Mouse (Mus musculus): ENCODE results near the gene D8Ertd738e. TPM values are rescaled to one million over a fixed set of nuclear protein-coding genes. Genes with fewer than 3 reads are reported as not detected.

The D8Ertd738e gene
- total and polyA plus RNA-seq, 3 experiments, result 158 to 249 (median 206) TPM

DNA sequence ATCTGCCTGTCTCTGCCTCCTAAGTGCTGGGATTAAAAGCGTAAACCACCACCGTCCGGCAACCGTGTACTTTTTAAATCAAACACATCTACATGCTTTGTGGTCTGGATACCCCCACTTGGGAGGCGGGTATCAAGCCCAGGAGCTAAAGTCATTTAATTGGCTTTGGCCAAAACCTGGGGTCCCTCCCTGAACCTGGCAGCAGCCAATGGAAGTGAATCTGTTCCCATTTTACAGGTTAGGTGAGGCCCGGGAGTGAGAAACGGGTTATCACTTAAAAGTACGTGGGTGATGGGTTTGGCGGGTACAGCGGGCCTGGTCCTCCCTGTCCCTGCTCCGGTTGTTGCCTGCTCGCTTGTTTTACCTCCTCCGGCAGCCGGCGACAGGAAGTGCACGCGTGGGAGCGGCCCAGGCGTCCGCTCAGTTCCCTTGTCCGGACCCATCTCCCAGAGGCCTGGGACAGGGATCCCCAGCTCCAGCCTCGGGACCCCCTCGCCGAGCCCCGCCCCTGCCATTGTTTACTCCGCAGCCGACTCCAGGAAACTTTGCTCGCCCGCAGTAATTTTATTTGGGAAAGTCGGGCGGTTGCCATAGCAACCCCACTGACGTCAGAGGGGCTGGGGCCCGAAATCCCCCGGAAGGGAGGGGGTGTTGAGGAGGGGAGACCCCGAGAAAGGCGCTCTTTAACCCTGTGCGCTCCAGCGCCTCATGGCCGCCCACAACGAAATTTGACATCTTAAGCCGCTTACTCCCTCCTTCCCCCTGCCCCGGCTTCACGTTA is 52.2 kb downstream of the D8Ertd738e start:
- Histone ChIP-seq H3K79me2 (replicated peaks; ENCODE audit: control insufficient read depth, insufficient read depth, low read length) (peaks cover 3% of the 10 kb centered on the region), H3K4me3 (peak overlapping the region; percentile 54), H3K27me3 (ENCODE audit: control insufficient read depth, insufficient read depth, low read length) (no peaks in the 10 kb centered on the region), H3K4me1 (ENCODE audit: control insufficient read depth, insufficient read depth, low read length) (peaks cover 10% of the 10 kb centered on the region), H3K27ac (peak overlapping the region; percentile 92), H3K36me3 (ENCODE audit: control insufficient read depth, insufficient read depth, low read length) (no peaks in the 10 kb centered on the region), H3K9ac (ENCODE audit: low read depth, low read length) (peak overlapping the region; percentile 65)
- DNase-seq, result peak; percentile 94 to 95
- intact Hi-C loops (cut with DNase I), result no loop called here
- WGBS, result 8% methylated on average over 43 of the region's 43 CpGs
- TF ChIP-seq CTCF (IDR thresholded peaks at IDR 0.05), result no peak
- peak; percentile 78 for TF ChIP-seq POLR2A (IDR thresholded peaks at IDR 0.05; ENCODE audit: insufficient read depth, low read depth, low read length)
- peak; percentile 82; the same call in 1 of the 2 replicates for TF ChIP-seq EP300 (IDR thresholded peaks at IDR 0.05; ENCODE audit: insufficient read depth, low read depth, low read length)

Small RNA genes lying within 50 kb of the gene (microRNA-seq; reads per million reads assigned to microRNA genes)
- gene Mir23a (40,248 to 85,870 reads per million in 2 experiments), gene Mir24-2 (0 reads per million in 2 experiments), gene Mir27a (1,835 to 2,628 reads per million in 2 experiments), gene Mir3074-2 (0 reads per million in 2 experiments)

Other genes starting within 250 kb of the D8Ertd738e start
- gene 1700067K01Rik, start 248.2 kb downstream of the D8Ertd738e start, total RNA-seq (2021), result under 1 TPM in 1 of 2 experiments, not detected in 1; 0.26 TPM
- 0.16 and 0.50 TPM in 2 replicates for gene 1700067K01Rik, start 248.2 kb downstream of the D8Ertd738e start, polyA plus RNA-seq (2012; rRNA removed)
- 1 to 10 TPM; 2.2 to 3.7 TPM for gene 2210011C24Rik, start 237.5 kb downstream of the D8Ertd738e start, total RNA-seq (2021)
- gene 2210011C24Rik, start 237.5 kb downstream of the D8Ertd738e start, polyA plus RNA-seq (2012; rRNA removed), result 0.64 and 1.2 TPM in 2 replicates
- gene Palm3, start 228.2 kb downstream of the D8Ertd738e start, total RNA-seq (2021), result under 1 TPM; 0.20 to 0.26 TPM
- 0.21 TPM in 1 of 2 replicates, not detected in the other for gene Palm3, start 228.2 kb downstream of the D8Ertd738e start, polyA plus RNA-seq (2012; rRNA removed)
- gene Il27ra, start 207.1 kb downstream of the D8Ertd738e start, total RNA-seq (2021), result 1 to 10 TPM; 3.2 to 3.7 TPM
- gene Il27ra, start 207.1 kb downstream of the D8Ertd738e start, polyA plus RNA-seq (2012; rRNA removed), result 4.1 and 4.6 TPM in 2 replicates
- gene Rln3, start 204.7 kb downstream of the D8Ertd738e start, total RNA-seq (2021), result not detected
- gene Rln3, start 204.7 kb downstream of the D8Ertd738e start, polyA plus RNA-seq (2012; rRNA removed), result not detected in 2 replicates
- gene Gm10643, start 184.6 kb downstream of the D8Ertd738e start, total RNA-seq (2021), result 1 to 10 TPM; 3.6 to 4.8 TPM
- 1.7 and 2.1 TPM in 2 replicates for gene Gm10643, start 184.6 kb downstream of the D8Ertd738e start, polyA plus RNA-seq (2012; rRNA removed)
- 1 to 10 TPM; 8.8 to 9.5 TPM for gene Rfx1, start 182.9 kb downstream of the D8Ertd738e start, total RNA-seq (2021)
- 9.5 and 11.0 TPM in 2 replicates for gene Rfx1, start 182.9 kb downstream of the D8Ertd738e start, polyA plus RNA-seq (2012; rRNA removed)
- 1 to 10 TPM; 5.9 to 7.6 TPM for gene Dcaf15, start 145.0 kb downstream of the D8Ertd738e start, total RNA-seq (2021)
- gene Dcaf15, start 145.0 kb downstream of the D8Ertd738e start, polyA plus RNA-seq (2012; rRNA removed), result 17.0 and 18.4 TPM in 2 replicates
- gene Podnl1, start 123.7 kb downstream of the D8Ertd738e start, total RNA-seq (2021), result not detected
- 0.20 and 0.23 TPM in 2 replicates for gene Podnl1, start 123.7 kb downstream of the D8Ertd738e start, polyA plus RNA-seq (2012; rRNA removed)
- gene Cc2d1a, start 101.8 kb downstream of the D8Ertd738e start, total RNA-seq (2021), result 10 to 100 TPM; 10.6 to 11.9 TPM
- 10.2 and 11.2 TPM in 2 replicates for gene Cc2d1a, start 101.8 kb downstream of the D8Ertd738e start, polyA plus RNA-seq (2012; rRNA removed)
- under 1 TPM; 0.26 to 0.30 TPM for gene 4930432K21Rik, start 101.7 kb downstream of the D8Ertd738e start, total RNA-seq (2021)
- 0.29 and 0.55 TPM in 2 replicates for gene 4930432K21Rik, start 101.7 kb downstream of the D8Ertd738e start, polyA plus RNA-seq (2012; rRNA removed)
- 1 to 10 TPM in 1 of 2 experiments, not detected in 1; 1.9 TPM for gene Nanos3, start 64.5 kb downstream of the D8Ertd738e start, total RNA-seq (2021)
- gene Nanos3, start 64.5 kb downstream of the D8Ertd738e start, polyA plus RNA-seq (2012; rRNA removed), result 0.61 TPM in 1 of 2 replicates, not detected in the other
- gene Zswim4, start 12.7 kb downstream of the D8Ertd738e start, total RNA-seq (2021), result 1 to 10 TPM; 6.8 to 8.2 TPM
- 7.6 and 10.4 TPM in 2 replicates for gene Zswim4, start 12.7 kb downstream of the D8Ertd738e start, polyA plus RNA-seq (2012; rRNA removed)
- 10 to 100 TPM; 10.8 to 12.0 TPM for gene Mri1, start 7.6 kb upstream of the D8Ertd738e start, total RNA-seq (2021)
- gene Mri1, start 7.6 kb upstream of the D8Ertd738e start, polyA plus RNA-seq (2012; rRNA removed), result 13.6 and 20.8 TPM in 2 replicates
- gene Ccdc130, start 20.7 kb upstream of the D8Ertd738e start, total RNA-seq (2021), result 1 to 10 TPM; 5.0 to 8.1 TPM
- 19.9 and 20.8 TPM in 2 replicates for gene Ccdc130, start 20.7 kb upstream of the D8Ertd738e start, polyA plus RNA-seq (2012; rRNA removed)
- gene Cacna1a, start 138.7 kb upstream of the D8Ertd738e start, total RNA-seq (2021), result 1 to 10 TPM; 2.5 to 2.7 TPM
- 4.4 and 5.9 TPM in 2 replicates for gene Cacna1a, start 138.7 kb upstream of the D8Ertd738e start, polyA plus RNA-seq (2012; rRNA removed)